Mouse (Mus musculus): Measurements from ENCODE around the gene Hip1. TPM values are rescaled to one million over a fixed set of nuclear protein-coding genes. Genes with fewer than 3 reads are reported as not detected.

Hip1 gene
- total and polyA plus RNA-seq, 2 experiments from 2014 or later: 26.9 to 110 TPM

- H3K27ac ChIP-seq: no peak overlapping the region
- ATAC-seq (no peak), DNase-seq (ENCODE audit: low spot score) (no peak)
- no peaks in the 10 kb centered on the region for H3K9me3 ChIP-seq (ENCODE audit: low read length)
- H3K9ac ChIP-seq (replicated peaks; ENCODE audit: low read length): no peak overlapping the region
- no peaks in the 10 kb centered on the region for H3K36me3 ChIP-seq (ENCODE audit: insufficient read depth, low read length)
- TF ChIP-seq CTCF (IDR thresholded peaks at IDR 0.05; ENCODE audit: low read depth): no peak
- H3K4me2 ChIP-seq (ENCODE audit: low read depth, low read length): no peak overlapping the region
- no peak overlapping the region for H3K4me3 ChIP-seq (ENCODE audit: low read length)
- H3K4me1 ChIP-seq (ENCODE audit: insufficient read depth, low read length): 0 out of 2 replicates have a peak, but pooled peaks cover 3% of the 10 kb centered on the region
- H3K27me3 ChIP-seq (ENCODE audit: insufficient read depth, low read length): no peaks in the 10 kb centered on the region
Measured at GRCm38 (mm10) chr5:135535867-135536266, 9.1 kb downstream of the Hip1 start.

DNA sequence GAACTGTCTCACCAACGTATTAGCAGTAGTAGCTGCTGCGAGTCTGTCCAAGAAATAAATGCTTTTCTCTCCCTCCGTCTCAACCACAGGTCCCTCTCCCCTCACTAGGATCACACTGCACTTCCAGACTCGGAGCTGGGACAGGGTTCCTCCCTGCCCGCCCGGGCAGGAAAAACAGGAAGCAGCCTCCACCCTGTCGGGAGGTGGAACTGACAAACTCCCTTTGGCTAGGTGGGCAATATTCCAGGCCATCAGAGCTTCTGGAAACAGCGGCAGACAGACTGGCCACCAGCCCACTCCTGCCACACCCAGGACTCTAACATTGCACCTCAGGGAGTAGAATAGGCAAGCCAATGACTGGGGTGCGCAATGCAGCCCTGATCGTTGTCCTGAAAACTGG lies 11.5 kb downstream of the Hip1 start:
- Histone ChIP-seq H3K4me1 (ENCODE audit: insufficient read depth, low read length) (0 out of 2 replicates have a peak, but pooled peaks cover 3% of the 10 kb centered on the region), H3K36me3 (ENCODE audit: insufficient read depth, low read length) (no peaks in the 10 kb centered on the region), H3K4me2 (ENCODE audit: low read depth, low read length) (no peak overlapping the region), H3K9me3 (ENCODE audit: low read length) (no peaks in the 10 kb centered on the region), H3K9ac (replicated peaks; ENCODE audit: low read length) (no peak overlapping the region), H3K27me3 (ENCODE audit: insufficient read depth, low read length) (no peaks in the 10 kb centered on the region), H3K27ac (no peak overlapping the region), H3K4me3 (ENCODE audit: low read length) (no peak overlapping the region)
- TF ChIP-seq CTCF (IDR thresholded peaks at IDR 0.05; ENCODE audit: low read depth): no peak
- no peak for ATAC-seq
- WGBS: 68% methylated on average over 10 of the region's 10 CpGs
- no peak for DNase-seq (ENCODE audit: low spot score)

DNA sequence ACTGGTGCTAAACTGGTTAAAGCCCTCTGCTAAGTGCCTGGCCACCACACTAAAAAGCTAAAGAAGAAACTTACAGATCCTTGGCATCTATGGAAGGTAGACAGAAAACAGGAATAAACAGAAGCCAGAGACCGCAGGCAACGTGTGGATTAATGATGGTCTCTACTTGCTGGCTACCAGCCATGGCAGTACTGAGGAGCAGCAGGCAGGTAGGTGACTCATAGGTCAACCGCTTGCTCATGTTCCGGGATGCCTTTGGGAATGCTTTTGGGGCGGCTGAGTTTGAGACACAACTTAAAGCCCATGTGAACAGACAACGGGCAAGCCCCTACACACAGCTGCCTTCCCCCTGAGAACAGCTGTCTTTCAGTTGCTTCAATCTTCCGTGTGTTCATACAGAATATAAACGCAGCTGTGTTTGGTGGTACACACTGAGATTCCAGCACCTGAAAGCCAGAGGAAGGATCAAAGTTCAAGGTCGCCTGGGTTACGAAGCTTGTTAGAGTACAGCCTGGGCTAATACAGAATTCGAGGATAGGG lies 13.5 kb downstream of the Hip1 start:
- H3K27me3 ChIP-seq (ENCODE audit: insufficient read depth, low read length): no peaks in the 10 kb centered on the region
- no peaks in the 10 kb centered on the region for H3K36me3 ChIP-seq (ENCODE audit: insufficient read depth, low read length)
- no peak overlapping the region for H3K4me3 ChIP-seq (ENCODE audit: low read length)
- TF ChIP-seq CTCF (IDR thresholded peaks at IDR 0.05; ENCODE audit: low read depth): no peak
- H3K4me1 ChIP-seq (ENCODE audit: insufficient read depth, low read length): 0 out of 2 replicates have a peak, but pooled peaks cover 3% of the 10 kb centered on the region
- ATAC-seq (no peak), DNase-seq (ENCODE audit: low spot score) (no peak)
- 84% methylated on average over 11 of the region's 11 CpGs for WGBS
- no peak overlapping the region for H3K9ac ChIP-seq (replicated peaks; ENCODE audit: low read length)
- H3K9me3 ChIP-seq (ENCODE audit: low read length): no peaks in the 10 kb centered on the region
- H3K27ac ChIP-seq: no peak overlapping the region
- H3K4me2 ChIP-seq (ENCODE audit: low read depth, low read length): no peak overlapping the region

DNA sequence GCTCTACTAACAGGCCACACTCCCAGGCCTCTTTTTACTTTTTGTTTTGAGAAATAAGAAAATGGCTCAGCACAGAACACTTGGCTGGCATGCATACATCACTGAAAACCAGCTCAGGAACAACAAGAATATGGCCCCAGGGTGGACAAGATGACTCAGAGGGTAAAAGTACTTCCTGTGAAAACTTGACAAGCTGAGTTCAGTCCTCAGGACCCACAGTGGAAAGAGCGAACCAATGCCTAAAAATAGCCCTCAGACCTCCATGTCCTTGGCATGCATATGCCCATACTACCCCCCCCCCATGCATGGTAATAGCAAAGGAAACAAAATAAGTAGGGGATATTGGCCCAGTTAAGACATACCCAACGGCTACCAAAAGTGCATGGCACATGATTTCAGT lies 15.0 kb downstream of the Hip1 start:
- no peak overlapping the region for H3K4me3 ChIP-seq (ENCODE audit: low read length)
- H3K36me3 ChIP-seq (ENCODE audit: insufficient read depth, low read length): no peaks in the 10 kb centered on the region
- no peaks in the 10 kb centered on the region for H3K27me3 ChIP-seq (ENCODE audit: insufficient read depth, low read length)
- H3K9me3 ChIP-seq (ENCODE audit: low read length): no peaks in the 10 kb centered on the region
- DNase-seq (ENCODE audit: low spot score) (no peak), ATAC-seq (no peak)
- H3K27ac ChIP-seq: no peak overlapping the region
- no peak for TF ChIP-seq CTCF (IDR thresholded peaks at IDR 0.05; ENCODE audit: low read depth)
- 83% methylated on average over 2 of the region's 2 CpGs for WGBS
- no peak overlapping the region for H3K9ac ChIP-seq (replicated peaks; ENCODE audit: low read length)
- no peak overlapping the region for H3K4me2 ChIP-seq (ENCODE audit: low read depth, low read length)
- H3K4me1 ChIP-seq (ENCODE audit: insufficient read depth, low read length): 0 out of 2 replicates have a peak, but pooled peaks cover 3% of the 10 kb centered on the region

GRCm38 (mm10) chr5:135529310-135529709 lies 15.6 kb downstream of the Hip1 start:
- no peak overlapping the region for H3K4me2 ChIP-seq (ENCODE audit: low read depth, low read length)
- DNase-seq (ENCODE audit: low spot score) (no peak), ATAC-seq (no peak)
- H3K9ac ChIP-seq (replicated peaks; ENCODE audit: low read length): no peak overlapping the region
- H3K27me3 ChIP-seq (ENCODE audit: insufficient read depth, low read length): no peaks in the 10 kb centered on the region
- H3K4me1 ChIP-seq (ENCODE audit: insufficient read depth, low read length): 0 out of 2 replicates have a peak, but pooled peaks cover 3% of the 10 kb centered on the region
- 77% methylated on average over 3 of the region's 3 CpGs for WGBS
- no peak overlapping the region for H3K27ac ChIP-seq
- TF ChIP-seq CTCF (IDR thresholded peaks at IDR 0.05; ENCODE audit: low read depth): peak; percentile 46
- H3K4me3 ChIP-seq (ENCODE audit: low read length): no peak overlapping the region
- no peaks in the 10 kb centered on the region for H3K36me3 ChIP-seq (ENCODE audit: insufficient read depth, low read length)
- no peaks in the 10 kb centered on the region for H3K9me3 ChIP-seq (ENCODE audit: low read length)

DNA sequence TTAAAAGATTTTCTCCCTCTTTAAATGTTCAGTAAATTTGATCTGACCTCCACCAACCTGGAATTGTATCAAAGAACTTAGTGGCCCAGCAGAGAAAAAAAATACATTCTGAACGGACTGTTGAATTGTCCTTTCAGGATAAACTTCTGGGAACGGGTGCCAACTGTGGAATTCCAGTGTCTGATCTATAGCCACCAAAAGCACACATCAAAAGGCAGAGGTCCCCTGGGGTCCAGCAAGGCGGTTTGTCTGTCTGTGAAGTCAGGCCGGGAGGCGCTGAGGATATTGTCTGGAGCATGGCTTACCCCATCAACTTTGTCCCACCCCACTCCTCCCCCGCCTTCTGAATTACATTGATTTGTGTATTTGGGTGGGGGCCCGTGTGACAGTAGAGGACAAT lies 16.9 kb downstream of the Hip1 start:
- Histone ChIP-seq H3K9me3 (ENCODE audit: low read length) (no peaks in the 10 kb centered on the region), H3K36me3 (ENCODE audit: insufficient read depth, low read length) (no peaks in the 10 kb centered on the region), H3K4me2 (ENCODE audit: low read depth, low read length) (no peak overlapping the region), H3K27ac (no peak overlapping the region), H3K27me3 (ENCODE audit: insufficient read depth, low read length) (no peaks in the 10 kb centered on the region), H3K9ac (replicated peaks; ENCODE audit: low read length) (no peak overlapping the region), H3K4me3 (ENCODE audit: low read length) (no peak overlapping the region), H3K4me1 (ENCODE audit: insufficient read depth, low read length) (no peaks in the 10 kb centered on the region)
- ATAC-seq: no peak
- WGBS: 29% methylated on average over 7 of the region's 7 CpGs
- no peak for TF ChIP-seq CTCF (IDR thresholded peaks at IDR 0.05; ENCODE audit: low read depth)
- no peak for DNase-seq (ENCODE audit: low spot score)

- TF ChIP-seq CTCF (IDR thresholded peaks at IDR 0.05; ENCODE audit: low read depth): no peak
- Histone ChIP-seq H3K9ac (replicated peaks; ENCODE audit: low read length) (no peak overlapping the region), H3K36me3 (ENCODE audit: insufficient read depth, low read length) (no peaks in the 10 kb centered on the region), H3K9me3 (ENCODE audit: low read length) (no peaks in the 10 kb centered on the region), H3K4me1 (ENCODE audit: insufficient read depth, low read length) (no peaks in the 10 kb centered on the region), H3K27ac (no peak overlapping the region; the same call in 1 of the 2 replicates), H3K27me3 (ENCODE audit: insufficient read depth, low read length) (no peaks in the 10 kb centered on the region), H3K4me3 (ENCODE audit: low read length) (no peak overlapping the region), H3K4me2 (ENCODE audit: low read depth, low read length) (no peak overlapping the region)
- DNase-seq (ENCODE audit: low spot score): no peak
- ATAC-seq: no peak
- 63% methylated on average over 11 of the region's 11 CpGs for WGBS
Measured at GRCm38 (mm10) chr5:135524660-135525560, 20.0 kb downstream of the Hip1 start.

All from hindbrain, postnatal 0 days (tissue).